Mouse (Mus musculus): ENCODE data around the gene Gramd1b.
A peak's percentile ranks its signal among the peaks of the same experiment; 100 is the strongest.

The Gramd1b gene

GRCm38 (mm10) chr9:40361970-40362369 is 169.2 kb downstream of the Gramd1b start:
- no peak for DNase-seq (ENCODE audit: low spot score)

- DNase-seq (ENCODE audit: low spot score) = no peak
Measured at GRCm38 (mm10) chr9:40358408-40358896, 172.7 kb downstream of the Gramd1b start.

GRCm38 (mm10) chr9:40356768-40357446 is 174.3 kb downstream of the Gramd1b start:
- DNase-seq (ENCODE audit: low spot score) = no peak

GRCm38 (mm10) chr9:40356368-40356767 is 174.8 kb downstream of the Gramd1b start:
- DNase-seq (ENCODE audit: low spot score) = no peak

- DNase-seq (ENCODE audit: low spot score) = no peak
Measured at GRCm38 (mm10) chr9:40355406-40355805, 175.8 kb downstream of the Gramd1b start.

- no peak for DNase-seq (ENCODE audit: low spot score)
Measured at GRCm38 (mm10) chr9:40353596-40353995, 177.6 kb downstream of the Gramd1b start.

GRCm38 (mm10) chr9:40350640-40351039 is 180.5 kb downstream of the Gramd1b start:
- DNase-seq (ENCODE audit: low spot score) = peak; percentile 87

GRCm38 (mm10) chr9:40350052-40350451 is 181.1 kb downstream of the Gramd1b start:
- DNase-seq (ENCODE audit: low spot score) = no peak

GRCm38 (mm10) chr9:40349554-40349953 is 181.6 kb downstream of the Gramd1b start:
- DNase-seq (ENCODE audit: low spot score) = no peak

- no peak for DNase-seq (ENCODE audit: low spot score)
Measured at GRCm38 (mm10) chr9:40348714-40349233, 182.4 kb downstream of the Gramd1b start.

GRCm38 (mm10) chr9:40346232-40346984 is 184.8 kb downstream of the Gramd1b start:
- DNase-seq (ENCODE audit: low spot score) = peak; percentile 40

- DNase-seq (ENCODE audit: low spot score) = peak; percentile 28
Measured at GRCm38 (mm10) chr9:40345493-40346231, 185.5 kb downstream of the Gramd1b start.

- no peak for DNase-seq (ENCODE audit: low spot score)
Measured at GRCm38 (mm10) chr9:40344801-40345492, 186.2 kb downstream of the Gramd1b start.

GRCm38 (mm10) chr9:40343828-40344227 is 187.4 kb downstream of the Gramd1b start:
- DNase-seq (ENCODE audit: low spot score) = no peak

- no peak for DNase-seq (ENCODE audit: low spot score)
Measured at GRCm38 (mm10) chr9:40343053-40343652, 188.0 kb downstream of the Gramd1b start.

- DNase-seq (ENCODE audit: low spot score) = no peak
Measured at GRCm38 (mm10) chr9:40342101-40342500, 189.1 kb downstream of the Gramd1b start.

GRCm38 (mm10) chr9:40339578-40339977 is 191.6 kb downstream of the Gramd1b start:
- no peak for DNase-seq (ENCODE audit: low spot score)

GRCm38 (mm10) chr9:40337131-40337820 is 193.9 kb downstream of the Gramd1b start:
- DNase-seq (ENCODE audit: low spot score) = no peak

GRCm38 (mm10) chr9:40336701-40337100 is 194.5 kb downstream of the Gramd1b start:
- no peak for DNase-seq (ENCODE audit: low spot score)

- no peak for DNase-seq (ENCODE audit: low spot score)
Measured at GRCm38 (mm10) chr9:40334617-40335016, 196.6 kb downstream of the Gramd1b start.

All from embryo, embryonic 10 days (tissue).